Mouse (Mus musculus): ENCODE data around the gene Gm17571. TPM values are rescaled to one million over a fixed set of nuclear protein-coding genes. Genes with fewer than 3 reads are reported as not detected.

Gene Gm17571
- polyA plus RNA-seq, 1 experiment from 2014 or later = not detected

- Histone ChIP-seq H3K4me1 (ENCODE audit: control insufficient read depth, insufficient read depth, low read length) (peaks cover 30% of the 10 kb centered on the region), H3K27me3 (ENCODE audit: control insufficient read depth, insufficient read depth, low read length) (no peaks in the 10 kb centered on the region), H3K27ac (ENCODE audit: low read length) (peak overlapping the region; percentile 71), H3K9me3 (replicated peaks; ENCODE audit: control insufficient read depth, low read length) (no peaks in the 10 kb centered on the region), H3K36me3 (ENCODE audit: control insufficient read depth, insufficient read depth) (no peaks in the 10 kb centered on the region), H3K4me2 (ENCODE audit: low read depth, low read length) (peak overlapping the region; percentile 51), H3K9ac (ENCODE audit: low read length) (no peak overlapping the region), H3K4me3 (ENCODE audit: low read length) (no peak overlapping the region)
- WGBS = 41% methylated on average over 5 of the region's 5 CpGs
- peak; percentile 71; the same call in 1 of the 2 replicates for ATAC-seq (replicated peaks; ENCODE audit: extremely low read depth, insufficient read depth, low FRiP score)
These were observed 36.9 kb upstream of the Gm17571 start for GRCm38 (mm10) chr9:13483199-13484068.

GRCm38 (mm10) chr9:13479275-13479674, 32.7 kb upstream of the Gm17571 start:
- no peak overlapping the region for H3K4me2 ChIP-seq (ENCODE audit: low read depth, low read length)
- no peaks in the 10 kb centered on the region for H3K27me3 ChIP-seq (ENCODE audit: control insufficient read depth, insufficient read depth, low read length)
- no peak overlapping the region for H3K4me3 ChIP-seq (ENCODE audit: low read length)
- H3K36me3 ChIP-seq (ENCODE audit: control insufficient read depth, insufficient read depth) = no peaks in the 10 kb centered on the region
- WGBS = 58% methylated on average over 4 of the region's 4 CpGs
- no peak for ATAC-seq (replicated peaks; ENCODE audit: extremely low read depth, insufficient read depth, low FRiP score)
- no peak overlapping the region for H3K27ac ChIP-seq (ENCODE audit: low read length)
- H3K9me3 ChIP-seq (replicated peaks; ENCODE audit: control insufficient read depth, low read length) = no peaks in the 10 kb centered on the region
- H3K9ac ChIP-seq (ENCODE audit: low read length) = no peak overlapping the region
- peaks cover 19% of the 10 kb centered on the region for H3K4me1 ChIP-seq (ENCODE audit: control insufficient read depth, insufficient read depth, low read length)

- Histone ChIP-seq H3K9me3 (replicated peaks; ENCODE audit: control insufficient read depth, low read length) (no peaks in the 10 kb centered on the region), H3K4me2 (ENCODE audit: low read depth, low read length) (no peak overlapping the region), H3K4me1 (ENCODE audit: control insufficient read depth, insufficient read depth, low read length) (peaks cover 2% of the 10 kb centered on the region), H3K36me3 (ENCODE audit: control insufficient read depth, insufficient read depth) (no peaks in the 10 kb centered on the region), H3K27ac (ENCODE audit: low read length) (no peak overlapping the region), H3K9ac (ENCODE audit: low read length) (no peak overlapping the region), H3K4me3 (ENCODE audit: low read length) (no peak overlapping the region), H3K27me3 (ENCODE audit: control insufficient read depth, insufficient read depth, low read length) (no peaks in the 10 kb centered on the region)
- WGBS = 90% methylated on average over 5 of the region's 5 CpGs
- ATAC-seq (replicated peaks; ENCODE audit: extremely low read depth, insufficient read depth, low FRiP score) = no peak
These were observed 28.4 kb upstream of the Gm17571 start for GRCm38 (mm10) chr9:13474951-13475350.

GRCm38 (mm10) chr9:13470013-13470412, 23.5 kb upstream of the Gm17571 start:
- no peak overlapping the region for H3K9ac ChIP-seq (ENCODE audit: low read length)
- no peaks in the 10 kb centered on the region for H3K9me3 ChIP-seq (replicated peaks; ENCODE audit: control insufficient read depth, low read length)
- no peak for ATAC-seq (replicated peaks; ENCODE audit: extremely low read depth, insufficient read depth, low FRiP score)
- H3K27me3 ChIP-seq (ENCODE audit: control insufficient read depth, insufficient read depth, low read length) = no peaks in the 10 kb centered on the region
- H3K4me3 ChIP-seq (ENCODE audit: low read length) = no peak overlapping the region
- H3K27ac ChIP-seq (ENCODE audit: low read length) = peak overlapping the region; percentile 78
- H3K36me3 ChIP-seq (ENCODE audit: control insufficient read depth, insufficient read depth) = no peaks in the 10 kb centered on the region
- WGBS = 34% methylated on average over 7 of the region's 7 CpGs
- H3K4me1 ChIP-seq (ENCODE audit: control insufficient read depth, insufficient read depth, low read length) = peaks cover 39% of the 10 kb centered on the region
- H3K4me2 ChIP-seq (ENCODE audit: low read depth, low read length) = no peak overlapping the region

GRCm38 (mm10) chr9:13468778-13469177, 22.2 kb upstream of the Gm17571 start:
- no peak for ATAC-seq (replicated peaks; ENCODE audit: extremely low read depth, insufficient read depth, low FRiP score)
- Histone ChIP-seq H3K36me3 (ENCODE audit: control insufficient read depth, insufficient read depth) (no peaks in the 10 kb centered on the region), H3K4me3 (ENCODE audit: low read length) (no peak overlapping the region), H3K27ac (ENCODE audit: low read length) (peak overlapping the region; percentile 78), H3K4me1 (ENCODE audit: control insufficient read depth, insufficient read depth, low read length) (peaks cover 42% of the 10 kb centered on the region), H3K9ac (ENCODE audit: low read length) (peak overlapping the region; percentile 20; the same call in 1 of the 2 replicates), H3K4me2 (ENCODE audit: low read depth, low read length) (no peak overlapping the region), H3K9me3 (replicated peaks; ENCODE audit: control insufficient read depth, low read length) (no peaks in the 10 kb centered on the region), H3K27me3 (ENCODE audit: control insufficient read depth, insufficient read depth, low read length) (no peaks in the 10 kb centered on the region)
- 52% methylated on average over 6 of the region's 6 CpGs for WGBS

- no peaks in the 10 kb centered on the region for H3K9me3 ChIP-seq (replicated peaks; ENCODE audit: control insufficient read depth, low read length)
- no peak for ATAC-seq (replicated peaks; ENCODE audit: extremely low read depth, insufficient read depth, low FRiP score)
- no peak overlapping the region for H3K9ac ChIP-seq (ENCODE audit: low read length)
- no peak overlapping the region for H3K4me3 ChIP-seq (ENCODE audit: low read length)
- H3K4me1 ChIP-seq (ENCODE audit: control insufficient read depth, insufficient read depth, low read length) = peaks cover 42% of the 10 kb centered on the region
- peak overlapping the region; percentile 18; the same call in 1 of the 2 replicates for H3K27ac ChIP-seq (ENCODE audit: low read length)
- WGBS = 78% methylated on average over 7 of the region's 7 CpGs
- no peaks in the 10 kb centered on the region for H3K27me3 ChIP-seq (ENCODE audit: control insufficient read depth, insufficient read depth, low read length)
- no peak overlapping the region for H3K4me2 ChIP-seq (ENCODE audit: low read depth, low read length)
- no peaks in the 10 kb centered on the region for H3K36me3 ChIP-seq (ENCODE audit: control insufficient read depth, insufficient read depth)
These were observed 21.2 kb upstream of the Gm17571 start for GRCm38 (mm10) chr9:13467745-13468144.

- no peaks in the 10 kb centered on the region for H3K36me3 ChIP-seq (ENCODE audit: control insufficient read depth, insufficient read depth)
- 76% methylated on average over 10 of the region's 10 CpGs for WGBS
- no peaks in the 10 kb centered on the region for H3K9me3 ChIP-seq (replicated peaks; ENCODE audit: control insufficient read depth, low read length)
- H3K4me1 ChIP-seq (ENCODE audit: control insufficient read depth, insufficient read depth, low read length) = peaks cover 42% of the 10 kb centered on the region
- no peak overlapping the region for H3K9ac ChIP-seq (ENCODE audit: low read length)
- ATAC-seq (replicated peaks; ENCODE audit: extremely low read depth, insufficient read depth, low FRiP score) = no peak
- peak overlapping the region; percentile 6 for H3K27ac ChIP-seq (ENCODE audit: low read length)
- H3K4me2 ChIP-seq (ENCODE audit: low read depth, low read length) = peak overlapping the region; percentile 14; the same call in 1 of the 2 replicates
- no peaks in the 10 kb centered on the region for H3K27me3 ChIP-seq (ENCODE audit: control insufficient read depth, insufficient read depth, low read length)
- no peak overlapping the region for H3K4me3 ChIP-seq (ENCODE audit: low read length)
These were observed 20.3 kb upstream of the Gm17571 start for GRCm38 (mm10) chr9:13466816-13467215.

- peaks cover 42% of the 10 kb centered on the region for H3K4me1 ChIP-seq (ENCODE audit: control insufficient read depth, insufficient read depth, low read length)
- H3K9me3 ChIP-seq (replicated peaks; ENCODE audit: control insufficient read depth, low read length) = no peaks in the 10 kb centered on the region
- H3K4me2 ChIP-seq (ENCODE audit: low read depth, low read length) = peak overlapping the region; percentile 14; the same call in 1 of the 2 replicates
- H3K36me3 ChIP-seq (ENCODE audit: control insufficient read depth, insufficient read depth) = no peaks in the 10 kb centered on the region
- H3K27me3 ChIP-seq (ENCODE audit: control insufficient read depth, insufficient read depth, low read length) = no peaks in the 10 kb centered on the region
- WGBS = 64% methylated on average over 4 of the region's 4 CpGs
- ATAC-seq (replicated peaks; ENCODE audit: extremely low read depth, insufficient read depth, low FRiP score) = no peak
- H3K27ac ChIP-seq (ENCODE audit: low read length) = no peak overlapping the region
- no peak overlapping the region for H3K4me3 ChIP-seq (ENCODE audit: low read length)
- no peak overlapping the region for H3K9ac ChIP-seq (ENCODE audit: low read length)
These were observed 19.8 kb upstream of the Gm17571 start for GRCm38 (mm10) chr9:13466351-13466750.

- H3K9me3 ChIP-seq (replicated peaks; ENCODE audit: control insufficient read depth, low read length) = no peaks in the 10 kb centered on the region
- H3K27me3 ChIP-seq (ENCODE audit: control insufficient read depth, insufficient read depth, low read length) = no peaks in the 10 kb centered on the region
- no peak overlapping the region for H3K27ac ChIP-seq (ENCODE audit: low read length)
- no peak for ATAC-seq (replicated peaks; ENCODE audit: extremely low read depth, insufficient read depth, low FRiP score)
- peaks cover 42% of the 10 kb centered on the region for H3K4me1 ChIP-seq (ENCODE audit: control insufficient read depth, insufficient read depth, low read length)
- no peak overlapping the region for H3K4me3 ChIP-seq (ENCODE audit: low read length)
- H3K9ac ChIP-seq (ENCODE audit: low read length) = no peak overlapping the region
- 64% methylated on average over 4 of the region's 4 CpGs for WGBS
- no peak overlapping the region for H3K4me2 ChIP-seq (ENCODE audit: low read depth, low read length)
- H3K36me3 ChIP-seq (ENCODE audit: control insufficient read depth, insufficient read depth) = no peaks in the 10 kb centered on the region
These were observed 18.9 kb upstream of the Gm17571 start for GRCm38 (mm10) chr9:13465358-13466020.
